Mouse (Mus musculus): ENCODE results near the gene Ranbp3. TPM values are rescaled to one million over a fixed set of nuclear protein-coding genes. Genes with fewer than 3 reads are reported as not detected.

Ranbp3 gene
- total RNA-seq, 2 experiments from 2014 or later = 20.2 to 60.9 TPM

DNA sequence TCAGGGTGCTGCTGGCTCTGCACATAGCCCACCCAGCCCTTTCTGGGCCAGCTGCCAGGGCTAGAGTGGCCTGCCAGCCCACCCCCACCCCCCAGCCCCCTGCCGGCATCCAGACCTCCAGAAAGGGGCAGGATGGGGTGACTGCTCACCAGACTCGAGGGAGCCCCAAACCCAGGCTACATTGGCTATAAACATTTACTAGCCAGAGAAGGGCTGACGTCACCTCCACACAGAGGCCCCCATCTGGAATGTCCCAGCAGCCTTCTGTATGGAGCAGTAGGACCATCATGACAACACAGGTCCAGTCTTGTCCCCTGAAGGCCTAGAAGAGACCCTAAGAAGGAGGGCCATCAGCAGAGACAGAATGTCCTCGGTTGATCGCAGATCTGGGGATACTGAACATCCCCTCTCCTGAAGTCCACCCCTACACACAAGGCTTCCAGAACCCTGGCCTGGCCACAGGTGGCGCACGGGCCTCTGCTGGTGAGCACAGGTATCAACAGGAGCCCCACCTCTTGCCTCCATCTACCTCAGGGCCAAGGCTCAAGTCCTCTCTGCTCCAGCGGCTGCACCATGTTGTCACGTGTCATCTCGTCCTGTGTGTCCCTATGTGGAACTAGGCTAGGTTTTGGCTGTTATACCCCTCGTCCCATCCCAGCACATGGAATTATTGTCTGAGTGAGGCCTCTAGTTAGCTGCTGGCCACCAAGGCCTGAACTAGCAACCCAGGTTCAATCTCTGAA is 50.5 kb downstream of the Ranbp3 start:
- no peak for ATAC-seq (ENCODE audit: poor library complexity, severe bottlenecking)

DNA sequence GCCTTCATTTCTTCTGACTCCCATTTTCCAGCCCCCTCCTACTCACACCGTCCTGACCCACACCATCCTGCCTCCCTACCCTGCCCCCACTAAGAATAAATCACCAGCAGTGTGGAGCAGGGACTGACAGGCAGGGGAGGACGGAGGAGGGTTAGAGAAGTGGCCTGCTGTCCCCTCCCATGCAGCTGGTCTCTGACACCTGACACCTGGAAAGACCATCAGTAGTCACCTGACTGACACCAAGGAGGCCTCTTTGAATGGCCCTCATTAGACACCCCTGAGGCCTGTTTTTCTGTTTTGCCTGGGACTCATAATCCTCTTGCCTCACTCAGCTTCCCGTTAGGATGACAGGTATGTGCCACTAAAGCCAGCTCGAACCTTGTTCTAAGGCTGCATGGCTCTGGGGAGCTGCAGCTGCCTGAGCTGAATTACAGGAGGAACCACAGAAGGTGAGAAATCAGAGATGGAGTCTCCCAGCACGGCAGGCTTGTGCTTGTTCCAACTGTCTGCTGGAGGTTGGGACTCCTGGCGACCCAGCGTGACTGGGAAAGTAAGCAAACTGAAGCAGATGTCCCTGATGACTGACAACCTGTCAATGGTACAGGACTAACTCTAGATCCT is 54.0 kb downstream of the Ranbp3 start:
- ATAC-seq (ENCODE audit: poor library complexity, severe bottlenecking) = no peak

DNA sequence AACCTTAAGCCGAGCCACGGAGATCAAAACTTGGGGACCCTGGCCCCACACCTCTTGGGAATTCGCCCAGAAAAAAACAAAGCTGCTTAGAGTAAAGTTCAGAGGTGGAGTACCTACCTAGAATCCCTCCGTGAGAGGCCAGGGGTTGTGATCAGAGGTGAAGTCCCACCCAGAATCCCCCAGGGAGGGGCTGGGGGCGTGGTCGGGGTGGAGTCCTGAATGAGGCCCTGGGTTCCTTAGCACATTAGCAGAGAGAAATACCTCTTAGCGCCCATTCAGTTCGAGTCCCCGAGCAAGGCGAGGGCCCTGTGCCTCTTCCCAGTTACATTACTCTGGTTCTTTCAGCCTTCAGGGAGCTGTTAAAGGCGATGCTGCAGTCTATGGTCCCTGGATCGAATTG is 54.6 kb downstream of the Ranbp3 start:
- no peak for ATAC-seq (ENCODE audit: poor library complexity, severe bottlenecking)

DNA sequence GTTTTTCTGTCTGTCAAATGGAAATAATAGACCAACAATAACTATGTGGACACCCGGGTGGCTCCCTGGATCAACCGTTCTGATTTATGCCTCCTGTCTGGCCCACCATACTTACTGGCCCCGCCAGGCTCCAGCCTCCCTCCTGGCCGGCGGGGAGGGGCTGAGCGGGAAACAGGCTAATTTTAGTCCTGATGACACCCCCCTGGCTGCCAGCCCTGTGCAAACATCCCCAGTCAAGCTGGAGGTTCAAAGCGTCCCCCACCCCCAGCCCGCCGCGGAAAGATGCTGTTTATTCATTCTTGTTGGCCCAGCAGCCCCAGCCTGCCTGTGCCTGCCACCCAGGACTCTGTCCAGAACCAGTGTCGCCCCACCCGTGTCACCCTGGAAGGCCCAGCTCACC is 55.0 kb downstream of the Ranbp3 start:
- ATAC-seq (ENCODE audit: poor library complexity, severe bottlenecking) = no peak

DNA sequence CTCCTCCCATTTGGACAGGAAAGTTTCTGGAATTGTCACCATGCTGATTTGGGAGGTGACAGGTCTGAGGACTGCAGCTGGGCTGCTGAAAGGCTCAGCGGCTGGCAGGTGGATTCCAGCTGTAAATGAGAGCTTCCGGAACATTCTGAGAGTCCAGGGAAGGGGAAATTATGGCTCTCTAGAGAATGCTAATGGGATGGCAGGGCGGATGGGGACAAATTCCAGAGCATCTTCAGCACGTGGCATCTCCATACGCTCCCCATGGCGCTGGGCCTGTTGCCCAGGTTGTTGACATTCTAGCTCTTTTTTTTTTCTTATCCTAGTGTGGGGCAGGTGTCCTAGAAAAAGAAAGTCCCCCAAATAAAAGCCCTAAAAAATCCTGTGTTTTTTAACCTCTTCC is 56.1 kb downstream of the Ranbp3 start:
- ATAC-seq (ENCODE audit: poor library complexity, severe bottlenecking) = no peak

DNA sequence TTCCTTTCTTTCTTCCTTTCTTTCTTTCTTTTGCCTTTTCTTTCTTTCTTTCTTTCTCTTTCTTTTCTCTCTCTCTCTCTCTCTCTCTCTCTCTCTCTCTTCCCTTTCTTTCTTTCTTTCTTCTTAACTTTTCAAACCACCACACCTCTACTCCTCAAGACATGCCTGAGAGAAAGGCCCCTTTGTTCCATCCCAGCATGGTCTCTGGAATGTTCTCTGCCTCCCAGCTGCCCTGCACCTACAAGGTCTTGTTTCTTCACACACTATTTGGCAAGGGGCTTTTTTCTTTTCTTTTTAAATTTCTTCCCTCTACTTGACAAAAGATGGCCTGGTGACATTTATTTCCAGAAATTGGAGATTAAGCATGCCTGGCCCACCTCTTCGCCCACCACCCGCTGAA is 56.6 kb downstream of the Ranbp3 start:
- ATAC-seq (ENCODE audit: poor library complexity, severe bottlenecking) = no peak

DNA sequence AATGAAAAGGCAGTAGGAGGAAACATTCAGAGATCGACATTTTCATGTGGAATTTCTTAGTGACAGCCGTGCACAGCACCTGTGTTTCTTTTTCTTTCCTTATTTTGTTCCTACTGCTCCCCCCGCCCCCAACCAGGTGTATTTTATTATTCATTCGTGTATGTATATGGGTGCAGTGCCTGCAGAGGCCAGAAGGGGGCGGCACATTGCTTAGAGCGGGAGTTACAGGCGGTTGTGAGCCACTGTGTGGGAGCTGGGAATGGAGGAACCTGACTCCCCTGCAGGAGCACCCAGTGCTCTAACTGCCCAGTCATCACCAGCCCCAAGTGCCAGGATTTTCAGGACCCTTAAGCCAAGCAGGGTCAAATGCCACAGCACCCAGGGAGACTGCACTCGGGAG is 63.4 kb downstream of the Ranbp3 start:
- no peak; the same call in 1 of the 2 replicates for ATAC-seq (ENCODE audit: poor library complexity, severe bottlenecking)

DNA sequence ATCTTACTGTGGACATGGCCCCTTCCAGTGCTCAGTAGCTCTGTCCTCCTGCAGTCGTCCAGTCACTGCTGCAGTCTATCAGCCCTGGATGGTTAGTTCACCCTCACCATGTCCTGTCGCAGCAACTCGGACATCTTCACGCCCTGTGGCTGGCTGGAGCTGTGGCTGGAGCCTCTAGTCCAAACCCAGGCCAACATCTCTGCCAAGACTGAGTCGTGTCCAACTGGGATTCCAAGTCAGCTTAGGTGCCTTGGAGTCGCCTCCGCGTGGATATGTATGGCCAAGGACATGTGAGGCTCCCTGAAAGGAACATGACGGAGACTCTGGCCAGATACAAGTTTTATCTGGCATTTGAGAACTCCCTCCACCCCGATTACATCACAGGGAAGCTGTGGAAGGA is 65.1 kb downstream of the Ranbp3 start:
- no peak for ATAC-seq (ENCODE audit: poor library complexity, severe bottlenecking)

DNA sequence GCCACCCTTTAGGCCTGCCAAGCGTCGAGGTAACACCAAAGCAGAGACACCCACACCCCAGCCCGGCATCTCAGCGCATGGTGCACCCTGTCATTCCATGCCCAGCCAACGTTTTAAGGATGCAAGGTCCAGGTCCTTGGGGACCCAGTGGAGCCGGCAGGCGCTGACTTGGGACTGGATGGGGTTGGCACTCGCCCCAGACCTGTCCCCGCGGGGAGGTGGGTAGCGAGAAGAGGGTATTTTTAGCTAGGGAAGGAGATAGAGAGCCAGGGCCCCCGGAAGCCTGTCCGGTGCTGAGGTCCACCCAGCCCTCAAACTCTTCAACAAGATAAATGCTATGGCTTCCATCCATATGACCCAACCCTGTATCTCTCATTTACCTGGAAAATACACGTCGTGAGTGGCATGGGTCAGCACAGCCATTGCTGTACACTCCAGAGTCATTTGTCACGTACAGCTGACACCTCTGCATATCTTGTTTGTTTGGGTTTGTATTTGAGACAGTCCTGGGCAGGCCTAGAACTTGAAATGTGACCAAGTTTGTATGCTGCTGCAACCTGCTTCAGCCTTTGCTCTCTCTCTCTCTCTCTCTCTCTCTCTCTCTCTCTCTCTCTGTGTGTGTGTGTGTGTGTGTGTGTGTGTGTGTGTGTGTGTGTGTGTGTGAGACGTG is 67.2 kb downstream of the Ranbp3 start:
- ATAC-seq (ENCODE audit: poor library complexity, severe bottlenecking) = no peak

DNA sequence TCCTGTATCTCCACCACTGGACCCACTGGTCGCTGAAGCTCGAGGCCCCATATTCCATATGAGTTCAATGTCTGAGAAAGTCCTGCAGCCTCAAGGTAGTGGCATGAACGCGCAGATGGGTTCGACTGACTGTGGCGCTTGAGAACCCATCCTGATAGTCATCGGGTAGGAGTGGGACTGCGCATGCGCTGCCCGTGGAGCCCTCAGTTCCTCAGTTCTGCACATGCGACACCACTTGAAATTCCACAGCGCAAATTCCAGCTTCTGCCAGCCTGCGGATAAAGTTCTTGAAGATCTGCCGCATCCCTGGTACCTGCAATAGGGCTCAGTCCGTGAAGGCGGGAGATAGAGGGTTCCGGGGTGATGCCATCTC is 67.7 kb downstream of the Ranbp3 start:
- ATAC-seq (ENCODE audit: poor library complexity, severe bottlenecking) = no peak

DNA sequence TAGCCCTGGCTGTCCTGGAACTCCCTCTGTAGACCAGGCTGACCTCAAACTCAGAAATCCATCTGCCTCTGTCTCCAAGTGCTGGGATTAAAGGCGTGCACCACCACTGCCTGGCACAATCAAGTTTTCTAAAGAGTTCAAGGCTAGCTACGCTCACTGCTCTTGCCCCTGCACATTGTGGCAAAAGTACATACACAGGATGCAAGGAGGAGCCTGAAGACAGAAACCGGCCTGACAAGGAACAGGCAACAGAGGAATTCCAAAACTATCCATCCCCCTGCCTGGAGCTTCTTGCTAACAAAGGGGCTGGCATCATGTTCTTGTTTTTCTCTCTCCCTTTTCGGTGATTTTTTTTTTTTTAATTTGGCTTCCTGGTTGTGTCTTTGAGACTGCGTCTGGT is 71.1 kb downstream of the Ranbp3 start:
- no peak for ATAC-seq (ENCODE audit: poor library complexity, severe bottlenecking)

DNA sequence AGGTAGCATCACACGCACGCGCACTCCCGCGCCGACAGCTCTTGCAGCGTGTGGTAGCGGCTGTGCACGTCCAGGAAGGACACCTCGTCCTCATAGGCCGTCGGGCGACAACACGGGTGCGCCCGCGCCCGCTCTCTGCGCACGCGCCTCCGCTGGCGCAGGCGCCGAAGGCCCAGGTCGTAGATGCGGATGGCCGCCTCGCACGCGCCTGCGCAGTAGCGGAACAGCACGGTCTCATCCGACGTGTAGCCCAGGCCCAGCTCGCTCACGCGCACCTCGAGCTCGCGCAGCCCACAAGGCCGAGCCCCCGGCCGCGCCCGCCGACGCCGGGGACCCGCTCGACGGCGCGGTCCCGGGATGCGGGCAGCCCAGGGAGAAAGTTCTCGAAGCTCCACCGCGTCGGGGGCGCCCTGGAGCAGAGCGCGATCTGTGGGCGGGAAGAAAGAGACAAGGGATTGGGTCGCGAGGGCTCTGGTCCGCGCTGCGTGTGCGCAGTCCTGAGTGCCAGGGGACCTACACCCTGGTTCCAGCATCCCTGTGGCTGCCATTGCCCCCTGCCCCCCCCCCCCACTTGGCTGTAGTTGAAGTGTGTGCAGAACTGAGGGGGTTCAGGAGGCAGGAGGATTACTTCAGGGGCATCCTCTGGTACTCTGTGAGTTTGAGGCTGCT is 78.4 kb downstream of the Ranbp3 start:
- no peak for ATAC-seq (ENCODE audit: poor library complexity, severe bottlenecking)

DNA sequence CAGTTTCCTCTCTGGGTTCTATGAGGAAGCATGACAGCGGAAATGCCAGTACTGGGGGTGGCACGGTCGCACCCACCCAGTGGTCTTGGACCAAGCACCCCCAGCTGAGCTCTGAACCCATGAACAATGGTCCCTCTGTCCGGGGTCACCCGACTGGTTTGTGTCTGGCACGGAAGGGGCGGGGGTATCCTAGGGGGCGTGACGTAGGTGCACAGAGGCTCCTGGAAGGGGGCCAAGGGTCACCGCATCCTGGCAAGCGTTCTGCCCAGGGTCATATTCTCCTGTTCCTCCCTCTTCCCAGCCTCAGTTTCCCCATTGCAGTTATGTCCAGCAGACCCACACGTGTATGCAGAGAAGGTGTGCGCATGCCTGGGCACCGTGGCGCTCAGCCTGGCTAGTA is 80.4 kb downstream of the Ranbp3 start:
- no peak for ATAC-seq (ENCODE audit: poor library complexity, severe bottlenecking)

DNA sequence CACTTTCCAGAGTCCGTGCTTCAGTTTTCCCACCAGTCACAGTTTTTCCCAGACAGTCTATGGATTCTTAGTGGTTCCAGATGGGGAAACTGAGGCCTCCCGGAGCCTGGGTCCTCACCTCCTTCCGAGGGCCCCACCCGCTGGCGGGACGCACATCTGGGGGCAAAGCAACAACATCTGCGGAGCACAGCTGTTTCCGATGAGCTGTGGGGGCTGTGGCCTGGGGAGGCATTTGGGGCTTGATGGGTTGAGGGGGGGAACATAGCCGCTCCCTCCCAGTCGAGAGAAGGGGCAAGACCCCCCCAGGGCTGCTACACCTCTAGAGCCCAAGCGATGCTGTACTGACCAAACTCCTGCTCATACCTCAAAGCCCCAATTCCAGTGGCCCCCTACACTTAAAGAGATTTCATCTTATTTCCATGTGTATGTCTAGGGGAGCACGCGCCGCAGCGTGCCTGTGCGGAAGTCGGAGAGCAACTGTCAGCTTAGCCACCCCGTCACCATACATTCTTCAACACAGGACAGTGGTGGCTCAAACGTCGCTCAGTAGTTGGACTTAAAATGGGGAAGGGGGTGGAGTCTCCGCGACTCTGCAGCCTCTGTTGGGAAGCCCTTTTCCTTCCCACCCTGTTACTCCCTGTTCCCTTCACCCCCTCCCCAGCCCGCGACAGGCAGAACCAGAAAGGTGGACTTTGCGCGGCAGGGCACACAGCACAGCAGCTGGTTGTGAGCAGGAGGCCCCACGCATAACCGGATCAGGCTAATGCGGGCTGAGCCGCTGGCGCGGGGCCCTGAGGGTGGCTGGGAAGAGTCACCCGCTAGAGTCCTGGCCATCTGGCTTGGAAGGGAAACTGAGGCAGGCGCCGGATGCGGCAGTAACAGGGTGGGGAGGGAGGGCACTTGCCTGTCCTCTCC is 81.4 kb downstream of the Ranbp3 start:
- peak; percentile 36 for ATAC-seq (ENCODE audit: poor library complexity, severe bottlenecking)

DNA sequence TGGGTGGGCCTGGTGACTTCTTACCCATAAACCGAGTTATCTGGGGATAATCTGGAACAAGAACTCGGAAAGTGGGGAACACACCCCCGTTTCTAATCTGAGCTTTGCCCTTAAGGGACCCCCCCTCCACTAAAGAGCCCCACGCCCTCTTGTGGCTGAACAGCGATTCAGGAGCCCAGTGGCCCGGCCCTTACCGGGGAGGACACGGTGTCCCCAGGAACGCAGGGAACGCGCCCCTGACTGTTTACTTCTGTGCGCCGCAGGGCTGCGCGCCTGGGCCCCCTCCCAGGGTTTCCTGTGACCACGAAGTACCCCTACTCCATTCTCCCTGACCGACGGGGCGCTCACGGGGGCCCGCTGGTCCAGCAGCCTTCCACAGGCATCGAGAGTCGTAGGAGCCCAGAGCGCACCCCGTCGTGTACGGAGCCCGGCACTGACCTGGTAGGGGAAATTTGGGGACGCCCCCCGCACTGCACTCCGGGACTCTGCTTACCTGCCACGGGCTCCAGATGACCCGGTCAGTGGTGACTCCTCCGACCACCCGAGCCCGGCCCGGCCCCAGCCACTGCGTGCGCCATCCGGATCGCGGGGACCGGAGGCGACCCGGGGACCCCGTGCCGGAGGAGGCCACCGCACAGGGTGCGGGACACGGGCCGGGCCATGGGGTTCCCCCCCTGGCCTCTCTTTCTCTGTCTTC is 83.8 kb downstream of the Ranbp3 start:
- no peak for ATAC-seq (ENCODE audit: poor library complexity, severe bottlenecking)

DNA sequence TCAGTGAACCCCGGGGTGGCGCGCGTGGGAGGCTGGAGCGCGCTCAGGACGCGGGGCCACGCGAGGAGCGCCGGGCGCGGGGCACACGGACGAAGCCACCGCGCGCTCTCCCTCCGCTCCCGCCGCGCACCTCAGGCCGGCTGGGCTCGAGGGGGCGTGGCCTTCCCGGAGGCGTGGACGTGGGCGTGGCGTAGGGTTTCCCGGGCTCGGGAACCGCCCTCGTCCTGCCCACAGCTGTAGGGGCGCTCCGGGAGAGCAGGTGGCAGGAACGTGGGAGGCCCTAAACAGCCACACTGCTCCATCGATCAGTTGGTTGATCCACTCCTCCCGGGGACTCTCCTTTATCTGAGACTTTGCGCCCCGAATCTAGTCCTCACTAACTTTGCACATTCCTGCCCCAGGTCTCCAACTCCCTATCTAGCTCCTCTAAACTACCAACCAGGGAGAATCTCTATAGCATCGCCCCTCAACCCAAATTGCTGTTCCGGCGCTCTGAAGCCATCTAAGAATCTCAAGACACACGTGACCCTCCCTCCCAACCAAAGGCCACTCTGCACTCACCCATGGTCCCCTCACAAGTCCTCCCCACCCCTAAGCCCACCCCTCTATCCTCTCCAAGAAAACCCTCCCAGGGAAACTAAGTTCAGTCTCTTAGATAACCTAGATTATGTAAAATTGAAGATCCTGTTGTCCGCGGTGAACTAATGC is 84.5 kb downstream of the Ranbp3 start, which contains the start of gene Nrtn:
Nrtn (minus strand) TSS at position 115 of the 708 bp plus-strand sequence.
- peak; percentile 61 for ATAC-seq (ENCODE audit: poor library complexity, severe bottlenecking)

DNA sequence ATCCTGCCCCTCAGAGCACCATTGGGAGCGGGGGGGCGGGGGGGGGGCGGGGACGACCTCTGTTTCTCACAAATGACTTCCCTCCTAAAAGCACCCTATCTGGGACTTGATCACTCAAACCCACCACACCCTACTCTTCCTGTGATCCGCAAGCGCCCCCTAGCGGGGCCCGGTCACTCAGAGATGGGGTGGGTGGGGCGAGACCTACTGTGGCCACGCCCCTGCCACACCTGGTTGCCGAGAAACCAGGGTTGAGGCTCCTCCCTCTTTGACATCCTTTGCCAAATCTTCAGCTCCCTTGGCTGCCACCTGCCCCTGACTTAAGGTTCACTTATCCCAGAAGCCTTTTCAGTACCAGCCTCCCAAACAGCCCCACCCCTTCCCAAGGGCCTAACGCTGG is 85.0 kb downstream of the Ranbp3 start:
- ATAC-seq (ENCODE audit: poor library complexity, severe bottlenecking) = peak; percentile 36

DNA sequence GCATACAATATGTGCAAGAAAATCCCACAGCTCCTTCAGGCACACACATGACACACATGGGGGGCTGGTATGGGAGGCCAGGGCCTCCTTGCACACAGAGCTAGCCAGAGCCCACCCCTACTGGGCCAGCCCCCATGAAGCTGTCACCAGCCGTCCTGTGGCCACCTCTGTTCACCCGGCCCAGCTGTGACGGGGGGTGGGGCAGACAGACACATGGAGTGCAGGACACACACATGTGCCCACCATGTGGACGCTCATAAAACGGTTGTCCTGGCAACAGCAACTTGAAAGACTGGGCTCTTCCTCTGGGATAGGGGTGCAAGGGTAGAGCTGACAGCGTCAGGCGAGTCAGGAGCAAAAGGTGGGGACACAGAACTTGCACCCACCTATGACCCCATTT is 86.2 kb downstream of the Ranbp3 start:
- no peak for ATAC-seq (ENCODE audit: poor library complexity, severe bottlenecking)

DNA sequence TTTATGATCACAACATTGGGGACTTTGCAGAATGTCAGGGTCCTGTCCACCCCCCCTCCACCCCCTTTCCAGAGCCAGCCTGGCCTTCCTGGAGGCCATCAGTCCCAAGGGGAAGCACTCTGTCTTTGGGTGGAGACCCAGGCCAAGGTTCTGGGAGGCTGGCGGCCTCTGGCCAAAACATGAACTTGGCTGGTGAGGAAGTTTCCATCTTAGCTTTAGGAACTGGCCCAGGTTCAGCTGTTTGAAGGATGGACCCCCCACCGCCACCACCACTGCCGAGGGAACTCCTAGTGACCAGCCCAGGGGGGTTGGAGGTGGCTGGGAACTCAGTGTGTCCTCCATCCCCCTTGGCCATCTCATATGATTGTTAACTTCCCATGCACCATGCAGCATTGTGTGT is 88.0 kb downstream of the Ranbp3 start:
- ATAC-seq (ENCODE audit: poor library complexity, severe bottlenecking) = no peak

Measured in megakaryocyte, adult 5-6 weeks (primary cell).